In genomic region chr3:51339378-51339733, GRCm38 (mm10) we compare ENCODE assay signal across 8 mouse cellular contexts. TPM values are rescaled to one million over a fixed set of nuclear protein-coding genes. Genes with fewer than 3 reads are reported as not detected.
DNase-seq lines count a peak whose midpoint lies in the region; ATAC-seq and TF ChIP-seq lines count a peak whose summit lies in the region.

No protein-coding gene starts in this region.

- peak overlapping the region; percentile 93 for H3K9ac ChIP-seq in lung, embryonic 15.5 days
- peak overlapping the region; percentile 88 for H3K9ac ChIP-seq in embryonic facial prominence, embryonic 12.5 days
- peak overlapping the region; percentile 93 for H3K9ac ChIP-seq in intestine, postnatal 0 days (ENCODE audit: low read depth, low read length)

- H3K9me3 ChIP-seq in lung, embryonic 15.5 days, result no peaks in the 10 kb centered on the region
- H3K9me3 ChIP-seq in embryonic facial prominence, embryonic 12.5 days, result no peaks in the 10 kb centered on the region
- peaks cover 5% of the 10 kb centered on the region; the same call in 1 of the 2 replicates for H3K9me3 ChIP-seq in intestine, postnatal 0 days (ENCODE audit: control insufficient read depth)

- no peak for ATAC-seq in lung, embryonic 15.5 days (ENCODE audit: borderline replicate concordance, extremely low read depth, low FRiP score, low TSS enrichment)
- no peak for ATAC-seq in embryonic facial prominence, embryonic 12.5 days (ENCODE audit: insufficient number of reproducible peaks, insufficient read depth, low FRiP score, low TSS enrichment)
- ATAC-seq in intestine, postnatal 0 days, result no peak

- H3K4me2 ChIP-seq in lung, embryonic 15.5 days, result peak overlapping the region; percentile 95
- H3K4me2 ChIP-seq in embryonic facial prominence, embryonic 12.5 days (replicated peaks), result peak overlapping the region; percentile 86
- peak overlapping the region; percentile 94 for H3K4me2 ChIP-seq in intestine, postnatal 0 days (replicated peaks; ENCODE audit: low read depth)

- peak overlapping the region; percentile 97 for H3K4me3 ChIP-seq in lung, embryonic 15.5 days
- peak overlapping the region; percentile 93 for H3K4me3 ChIP-seq in embryonic facial prominence, embryonic 12.5 days
- peak overlapping the region; percentile 79 for H3K4me3 ChIP-seq in intestine, postnatal 0 days (ENCODE audit: low read depth, low read length)
- peak overlapping the region; percentile 74 for H3K4me3 ChIP-seq in olfactory bulb, adult 2 months (ENCODE audit: insufficient read depth, low read depth, low read length)

- no peak for TF ChIP-seq CTCF in intestine, postnatal 0 days (IDR thresholded peaks at IDR 0.05; ENCODE audit: low read depth)
- TF ChIP-seq CTCF in olfactory bulb, adult 2 months (IDR thresholded peaks at IDR 0.05; ENCODE audit: insufficient read depth, low read depth, low read length), result no peak

- 1% methylated on average over 9 of the region's 9 CpGs for WGBS in lung, embryonic 15.5 days
- 4% methylated on average over 9 of the region's 9 CpGs for WGBS in embryonic facial prominence, embryonic 12.5 days
- WGBS in intestine, postnatal 0 days, result 2% methylated on average over 9 of the region's 9 CpGs
- 2% methylated on average over 9 of the region's 9 CpGs for WGBS in olfactory bulb, adult 2 months

- no peak for DNase-seq in lung, postnatal 25 days (ENCODE audit: low spot score)
- DNase-seq in adrenal gland, postnatal 36 days, result no peak
- DNase-seq in ovary, postnatal 36 days (ENCODE audit: low spot score), result no peak
- no peak for DNase-seq in thymus, postnatal 36 days

- no peaks in the 10 kb centered on the region for H3K36me3 ChIP-seq in lung, embryonic 15.5 days
- no peaks in the 10 kb centered on the region for H3K36me3 ChIP-seq in embryonic facial prominence, embryonic 12.5 days
- no peaks in the 10 kb centered on the region for H3K36me3 ChIP-seq in intestine, postnatal 0 days (ENCODE audit: control insufficient read depth, insufficient read depth)

- no peak for TF ChIP-seq POLR2A in olfactory bulb, adult 2 months (IDR thresholded peaks at IDR 0.05; ENCODE audit: insufficient read depth, low read depth, low read length)

- peak overlapping the region; percentile 99 for H3K27ac ChIP-seq in lung, embryonic 15.5 days
- peak overlapping the region; percentile 97; the same call in 1 of the 2 replicates for H3K27ac ChIP-seq in embryonic facial prominence, embryonic 12.5 days
- H3K27ac ChIP-seq in intestine, postnatal 0 days (ENCODE audit: low read depth, low read length), result peak overlapping the region; percentile 98; the same call in 1 of the 2 replicates
- no peak overlapping the region for H3K27ac ChIP-seq in olfactory bulb, adult 2 months (ENCODE audit: insufficient read depth, low read depth, low read length)

- H3K27me3 ChIP-seq in lung, embryonic 15.5 days, result no peaks in the 10 kb centered on the region
- no peaks in the 10 kb centered on the region for H3K27me3 ChIP-seq in embryonic facial prominence, embryonic 12.5 days
- H3K27me3 ChIP-seq in intestine, postnatal 0 days (replicated peaks; ENCODE audit: control insufficient read depth, insufficient read depth, low read length), result no peaks in the 10 kb centered on the region

- H3K4me1 ChIP-seq in lung, embryonic 15.5 days, result peaks cover 6% of the 10 kb centered on the region; the same call in 1 of the 2 replicates
- peaks cover 2% of the 10 kb centered on the region; the same call in 1 of the 2 replicates for H3K4me1 ChIP-seq in embryonic facial prominence, embryonic 12.5 days
- no peaks in the 10 kb centered on the region for H3K4me1 ChIP-seq in intestine, postnatal 0 days (replicated peaks; ENCODE audit: control insufficient read depth, insufficient read depth, low read length)
- H3K4me1 ChIP-seq in olfactory bulb, adult 2 months (ENCODE audit: control insufficient read depth, insufficient read depth, low read length), result peaks cover 6% of the 10 kb centered on the region; the same call in 1 of the 2 replicates

RNA-seq across cellular contexts. Expression of gene Elf2, which starts 1.1 kb away (rescaled TPM):
- polyA plus RNA-seq in lung, embryonic 15.5 days (2015; fragmentation: Nextera tagmentation; extraction: Ambion mirVana), result 69.9 and 73.4 TPM in 2 replicates
- polyA plus RNA-seq in embryonic facial prominence, embryonic 12.5 days (2016; fragmentation: Nextera tagmentation; extraction: Ambion mirVana), result 48.2 and 54.8 TPM in 2 replicates
- 38.6 and 40.7 TPM in 2 replicates for polyA plus RNA-seq in intestine, postnatal 0 days (2015; fragmentation: Nextera tagmentation; extraction: Ambion mirVana)
- polyA plus RNA-seq in olfactory bulb, adult 2 months (2012; ENCODE audit: insufficient read depth, insufficient read length, low replicate concordance, missing spikeins), result not detected in 2 replicates
- total RNA-seq in adrenal gland, postnatal 36 days (2021), result 100 to 1,000 TPM in 1 of 2 experiments, 10 to 100 TPM in 1; 88.9 to 109 TPM

RNA-seq across cellular contexts. Expression of gene Mgarp, which starts 57.2 kb away (rescaled TPM):
- polyA plus RNA-seq in lung, embryonic 15.5 days (2015; fragmentation: Nextera tagmentation; extraction: Ambion mirVana), result 2.5 and 2.8 TPM in 2 replicates
- polyA plus RNA-seq in embryonic facial prominence, embryonic 12.5 days (2016; fragmentation: Nextera tagmentation; extraction: Ambion mirVana), result 8.6 and 12.6 TPM in 2 replicates
- 0.41 and 0.59 TPM in 2 replicates for polyA plus RNA-seq in intestine, postnatal 0 days (2015; fragmentation: Nextera tagmentation; extraction: Ambion mirVana)
- polyA plus RNA-seq in olfactory bulb, adult 2 months (2012; ENCODE audit: insufficient read depth, insufficient read length, low replicate concordance, missing spikeins), result not detected in 2 replicates
- total RNA-seq in adrenal gland, postnatal 36 days (2021), result 1,000 to 10,000 TPM in 1 of 2 experiments, 100 to 1,000 TPM in 1; 736 to 1,311 TPM
